Mouse (Mus musculus) lung, embryonic 14.5 days (tissue): ENCODE measurements around the gene Pnpla6. TPM values are rescaled to one million over a fixed set of nuclear protein-coding genes. Genes with fewer than 3 reads are reported as not detected.

Experiments used
- ATAC-seq: fragments of 200-750 bp; cut with Nextera tagmentation; 2 replicates; pipeline ENCODE4 v1.8.0; 2017; ENCODE audit warnings: mild to moderate bottlenecking, moderate TSS enrichment, moderate library complexity; ENCODE audit not compliant: insufficient read depth
- DNase-seq: peaks from one replicate; pipeline ENCODE4 v3.0.0-alpha.2; 2015
- H3K27ac ChIP-seq: fragments of 300-500 bp; sonication (generic); 2 replicates; pipeline ENCODE4 v1.5.1; 2014; ENCODE audit warnings: low read depth, mild to moderate bottlenecking, moderate library complexity
- H3K27me3 ChIP-seq: fragments of 300-500 bp; sonication (generic); 2 replicates; pipeline ENCODE4 v1.6.1; 2014; ENCODE audit warnings: low read length, control low read depth; ENCODE audit not compliant: insufficient read depth
- H3K36me3 ChIP-seq: fragments of 300-500 bp; sonication (generic); 2 replicates; pipeline ENCODE4 v1.6.1; 2014; ENCODE audit warnings: control low read depth; ENCODE audit not compliant: insufficient read depth
- H3K4me1 ChIP-seq: fragments of 300-500 bp; sonication (generic); 2 replicates; pipeline ENCODE4 v1.6.1; 2014; ENCODE audit warnings: antibody characterized with exemption, control low read depth; ENCODE audit not compliant: insufficient read depth
- H3K4me2 ChIP-seq: fragments of 300-500 bp; sonication (generic); 2 replicates; pipeline ENCODE4 v1.6.1; 2014; ENCODE audit warnings: mild to moderate bottlenecking
- H3K4me3 ChIP-seq: fragments of 300-500 bp; sonication (generic); 2 replicates; pipeline ENCODE4 v1.5.1; 2014; ENCODE audit warnings: low read depth, low read length
- H3K9ac ChIP-seq: fragments of 300-500 bp; sonication (generic); 2 replicates; pipeline ENCODE4 v1.6.1; 2014
- H3K9me3 ChIP-seq: fragments of 300-500 bp; sonication (generic); 2 replicates; pipeline ENCODE4 v1.6.1; 2016; ENCODE audit warnings: low read depth, low read length, control low read depth
- CTCF ChIP-seq: IDR thresholded peaks from 2 replicates; pipeline ENCODE4 v1.5.1; 2016; ENCODE audit warnings: antibody characterized with exemption, low read depth
- WGBS: fragments of 180-500 bp; shearing (Covaris S2); extraction: QIAGEN DNeasy Blood & Tissue Kit; methylation state at CpG from one replicate; pipeline ENCODE4 v1.1.7; 2014; 5-methylcytosine and 5-hydroxymethylcytosine counted together
- polyA plus RNA-seq: library from polyadenylated mRNA; unstranded; fragments of >200 nt; fragmentation: Nextera tagmentation; extraction: Ambion mirVana; gene quantifications from 2 replicates; pipeline ENCODE4 v1.2.1, GENCODE M21; 2014

Pnpla6 gene
- polyA plus RNA-seq, 1 experiment from 2014 or later: 19.1 TPM

DNA sequence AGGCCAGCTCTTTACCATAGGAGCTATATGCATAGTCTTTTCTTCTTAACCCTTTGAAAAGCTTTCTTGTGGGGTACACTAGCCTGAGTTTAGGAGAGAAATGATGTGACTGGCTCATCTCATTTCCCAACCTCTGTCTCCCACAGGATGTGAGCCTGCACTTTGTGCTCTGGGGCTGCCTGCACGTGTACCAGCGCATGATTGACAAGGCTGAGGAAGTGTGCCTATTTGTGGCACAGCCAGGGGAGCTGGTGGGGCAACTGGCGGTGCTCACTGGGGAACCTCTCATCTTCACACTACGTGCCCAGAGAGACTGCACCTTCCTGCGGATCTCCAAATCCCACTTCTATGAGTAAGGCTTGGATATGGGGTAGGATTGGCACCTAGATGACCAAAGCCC is 15.6 kb downstream of the Pnpla6 start:
- Histone ChIP-seq H3K4me1 (no peaks in the 10 kb centered on the region), H3K27me3 (no peaks in the 10 kb centered on the region), H3K27ac (no peak overlapping the region), H3K36me3 (peaks cover 42% of the 10 kb centered on the region; the same call in 1 of the 2 replicates), H3K4me2 (no peak overlapping the region), H3K4me3 (no peak overlapping the region), H3K9ac (no peak overlapping the region), H3K9me3 (no peaks in the 10 kb centered on the region)
- WGBS: 87% methylated on average over 5 of the region's 5 CpGs
- ATAC-seq (no peak), DNase-seq (no peak)
- no peak for TF ChIP-seq CTCF

DNA sequence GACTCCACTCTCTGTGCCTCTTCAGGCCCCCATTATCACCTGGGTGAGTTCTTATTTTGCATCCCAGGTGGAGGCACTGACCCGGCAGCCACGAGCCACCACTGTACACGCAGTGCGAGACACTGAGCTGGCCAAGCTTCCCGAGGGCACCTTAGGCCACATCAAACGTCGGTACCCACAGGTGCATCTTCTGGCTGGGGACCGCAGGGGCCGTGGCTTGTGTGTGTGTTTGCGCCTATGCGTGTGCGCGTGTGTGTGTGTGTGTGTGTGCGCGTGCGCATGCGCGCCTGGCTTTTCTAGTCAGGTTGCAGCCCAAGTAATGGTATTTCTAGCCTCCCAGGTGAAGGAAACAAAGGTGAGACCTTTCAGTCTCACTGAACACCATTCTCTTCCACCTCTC is 16.8 kb downstream of the Pnpla6 start:
- peaks cover 45% of the 10 kb centered on the region for H3K36me3 ChIP-seq

DNA sequence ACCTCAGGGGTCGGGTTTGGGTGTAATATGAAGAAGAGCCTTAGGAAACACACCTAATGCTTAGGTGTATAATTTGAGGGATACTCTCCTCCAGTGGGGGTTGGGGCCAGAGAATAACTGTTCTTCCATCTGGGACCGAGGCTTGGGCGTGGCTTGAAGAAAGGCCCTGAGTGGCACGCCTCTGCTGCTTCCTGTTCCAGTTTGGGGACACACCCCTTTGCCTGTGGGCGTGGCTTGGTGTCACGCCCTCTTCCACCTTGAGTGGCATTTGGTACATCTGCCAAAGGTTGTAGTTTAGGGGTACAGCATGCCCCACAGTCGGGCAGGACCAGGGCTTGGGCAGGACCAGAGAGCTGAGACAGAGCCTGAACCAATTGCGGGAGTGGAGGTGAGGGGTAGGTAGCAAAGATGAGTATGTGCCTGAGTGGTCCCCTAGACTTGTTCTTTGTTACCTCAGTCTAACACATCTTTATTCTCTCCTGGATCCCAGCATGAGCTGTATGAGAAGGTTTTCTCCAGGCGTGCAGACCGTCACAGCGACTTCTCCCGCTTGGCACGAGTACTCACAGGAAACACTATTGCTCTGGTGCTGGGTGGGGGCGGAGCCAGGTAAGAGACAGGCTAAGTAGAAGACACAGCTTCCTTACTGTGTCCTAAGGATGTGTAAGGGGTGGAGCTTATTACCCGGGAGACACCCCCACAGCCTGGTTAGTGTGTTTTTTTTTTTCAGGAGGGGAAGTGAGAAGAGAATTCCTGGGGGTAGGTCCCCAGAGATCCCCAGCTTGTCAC is 21.1 kb downstream of the Pnpla6 start:
- no peak overlapping the region for H3K9ac ChIP-seq
- H3K4me2 ChIP-seq: no peak overlapping the region
- 61% methylated on average over 15 of the region's 15 CpGs for WGBS
- H3K9me3 ChIP-seq: no peaks in the 10 kb centered on the region
- no peaks in the 10 kb centered on the region for H3K27me3 ChIP-seq
- no peaks in the 10 kb centered on the region for H3K4me1 ChIP-seq
- DNase-seq (peak; percentile 4), ATAC-seq (peak; percentile 31; the same call in 1 of the 2 replicates)
- H3K27ac ChIP-seq: no peak overlapping the region
- no peak overlapping the region for H3K4me3 ChIP-seq
- TF ChIP-seq CTCF: no peak
- H3K36me3 ChIP-seq: peaks cover 74% of the 10 kb centered on the region

More for the DNA sequence above, 16.8 kb downstream of the Pnpla6 start:
- no peak for TF ChIP-seq CTCF
- H3K9me3 ChIP-seq: no peaks in the 10 kb centered on the region
- 89% methylated on average over 18 of the region's 18 CpGs for WGBS
- no peaks in the 10 kb centered on the region for H3K27me3 ChIP-seq
- H3K4me3 ChIP-seq: no peak overlapping the region
- ATAC-seq (no peak), DNase-seq (no peak)
- H3K4me2 ChIP-seq: no peak overlapping the region
- no peak overlapping the region for H3K27ac ChIP-seq
- H3K9ac ChIP-seq: no peak overlapping the region
- H3K4me1 ChIP-seq: no peaks in the 10 kb centered on the region

DNA sequence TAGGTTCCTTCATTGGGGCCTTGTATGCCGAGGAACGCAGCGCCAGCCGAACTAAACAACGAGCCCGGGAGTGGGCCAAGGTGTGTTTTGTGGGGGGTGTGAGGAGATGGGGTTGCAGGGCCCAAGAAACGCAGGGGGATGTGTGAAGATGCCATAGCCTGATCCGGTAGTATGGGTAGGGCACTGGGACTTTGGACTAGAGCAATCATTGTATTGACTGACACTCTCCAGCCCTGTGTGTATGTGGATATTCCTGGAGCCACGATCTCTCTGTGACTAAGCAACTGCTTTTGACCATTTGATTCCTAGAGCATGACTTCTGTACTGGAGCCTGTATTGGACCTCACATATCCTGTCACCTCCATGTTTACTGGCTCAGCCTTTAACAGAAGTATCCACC is 21.8 kb downstream of the Pnpla6 start:
- no peak for ATAC-seq
- Histone ChIP-seq H3K27ac (no peak overlapping the region), H3K36me3 (peaks cover 69% of the 10 kb centered on the region), H3K4me3 (no peak overlapping the region), H3K4me1 (no peaks in the 10 kb centered on the region), H3K4me2 (no peak overlapping the region), H3K9ac (no peak overlapping the region), H3K9me3 (no peaks in the 10 kb centered on the region), H3K27me3 (no peaks in the 10 kb centered on the region)
- no peak for TF ChIP-seq CTCF
- 92% methylated on average over 9 of the region's 9 CpGs for WGBS
- no peak for DNase-seq

DNA sequence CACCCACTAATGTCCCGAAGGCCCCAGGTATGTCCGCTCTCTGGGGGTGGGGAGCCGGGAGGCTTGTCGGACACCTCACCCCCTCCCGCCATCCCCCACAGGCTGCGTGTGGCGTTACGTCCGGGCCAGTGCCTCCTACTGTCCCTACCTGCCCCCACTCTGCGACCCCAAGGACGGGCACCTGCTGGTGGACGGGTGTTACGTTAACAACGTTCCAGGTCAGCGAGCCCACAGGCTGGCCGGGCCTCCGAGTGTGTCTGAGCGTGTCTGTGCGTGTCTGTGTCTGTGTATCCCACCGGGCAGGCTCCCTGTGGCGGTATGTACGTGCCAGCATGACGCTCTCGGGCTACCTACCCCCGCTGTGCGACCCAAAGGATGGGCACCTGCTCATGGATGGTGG is 22.5 kb downstream of the Pnpla6 start:
- no peaks in the 10 kb centered on the region for H3K9me3 ChIP-seq
- no peak overlapping the region for H3K27ac ChIP-seq
- no peak overlapping the region for H3K4me2 ChIP-seq
- H3K27me3 ChIP-seq: no peaks in the 10 kb centered on the region
- H3K36me3 ChIP-seq: peaks cover 64% of the 10 kb centered on the region
- DNase-seq (no peak), ATAC-seq (no peak)
- no peaks in the 10 kb centered on the region for H3K4me1 ChIP-seq
- no peak overlapping the region for H3K4me3 ChIP-seq
- TF ChIP-seq CTCF: no peak
- 92% methylated on average over 26 of the region's 26 CpGs for WGBS
- no peak overlapping the region for H3K9ac ChIP-seq

DNA sequence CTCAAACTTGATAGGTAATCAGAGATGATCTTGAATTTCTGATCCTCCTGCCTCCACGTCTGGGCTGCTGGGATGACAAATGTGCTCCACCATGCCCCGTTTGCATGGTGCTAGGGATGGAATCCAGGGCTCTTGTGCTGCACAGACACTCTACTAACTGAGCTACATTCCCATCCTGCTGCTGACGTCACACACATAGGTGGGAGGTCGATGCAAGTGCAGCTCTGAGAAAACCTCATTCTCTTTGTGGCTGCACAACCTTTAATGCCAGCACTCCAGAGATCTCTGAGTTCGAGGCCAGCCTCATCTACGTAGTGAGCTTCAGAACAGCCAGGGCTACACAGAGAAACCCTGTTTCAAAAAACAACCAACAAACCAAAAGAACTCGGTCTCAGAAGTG is 24.0 kb downstream of the Pnpla6 start:
- peaks cover 71% of the 10 kb centered on the region for H3K36me3 ChIP-seq
- H3K4me2 ChIP-seq: no peak overlapping the region
- no peaks in the 10 kb centered on the region for H3K27me3 ChIP-seq
- H3K4me3 ChIP-seq: no peak overlapping the region
- 77% methylated on average over 7 of the region's 7 CpGs for WGBS
- no peaks in the 10 kb centered on the region for H3K9me3 ChIP-seq
- no peak for DNase-seq
- H3K4me1 ChIP-seq: no peaks in the 10 kb centered on the region
- no peak for ATAC-seq
- H3K9ac ChIP-seq: no peak overlapping the region
- TF ChIP-seq CTCF: no peak
- H3K27ac ChIP-seq: no peak overlapping the region

DNA sequence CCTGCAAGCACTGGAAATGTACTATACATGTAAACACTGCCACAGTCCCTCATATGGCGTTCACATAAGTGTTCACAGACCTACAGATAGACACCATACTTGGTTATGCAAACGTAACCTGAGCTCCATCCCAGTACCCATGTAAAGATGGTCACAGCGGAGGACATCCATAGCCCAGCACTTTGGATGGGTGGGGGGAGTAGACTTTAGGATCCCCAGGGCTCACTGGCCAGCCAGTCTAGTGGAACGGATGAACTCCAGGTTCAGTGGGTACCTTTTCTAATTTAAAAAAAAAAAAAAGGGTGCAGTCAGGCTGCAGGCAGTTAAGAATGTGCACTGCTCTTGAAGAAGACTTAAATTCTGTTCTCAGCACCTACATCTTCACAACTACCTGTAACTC is 24.9 kb downstream of the Pnpla6 start:
- no peaks in the 10 kb centered on the region for H3K9me3 ChIP-seq
- no peak overlapping the region for H3K9ac ChIP-seq
- no peak for ATAC-seq
- no peaks in the 10 kb centered on the region for H3K27me3 ChIP-seq
- WGBS: 85% methylated on average over 4 of the region's 4 CpGs
- no peak for DNase-seq
- no peak for TF ChIP-seq CTCF
- H3K4me3 ChIP-seq: no peak overlapping the region
- H3K27ac ChIP-seq: no peak overlapping the region
- peaks cover 77% of the 10 kb centered on the region for H3K36me3 ChIP-seq
- H3K4me2 ChIP-seq: no peak overlapping the region
- H3K4me1 ChIP-seq: no peaks in the 10 kb centered on the region
